Mouse (Mus musculus) C2C12 (cell line): ENCODE data around the gene Atg2b.

ENCODE experiments used
- CTCF ChIP-seq: IDR thresholded peaks from one replicate; pipeline ENCODE4 v1.5.1; 2011; ENCODE audit not compliant: control insufficient read depth, insufficient read depth, insufficient read length
- USF1 ChIP-seq: IDR thresholded peaks from one replicate; pipeline ENCODE4 v1.6.1; 2011; ENCODE audit warnings: low read depth, mild to moderate bottlenecking, control low read depth, moderate library complexity

DNA sequence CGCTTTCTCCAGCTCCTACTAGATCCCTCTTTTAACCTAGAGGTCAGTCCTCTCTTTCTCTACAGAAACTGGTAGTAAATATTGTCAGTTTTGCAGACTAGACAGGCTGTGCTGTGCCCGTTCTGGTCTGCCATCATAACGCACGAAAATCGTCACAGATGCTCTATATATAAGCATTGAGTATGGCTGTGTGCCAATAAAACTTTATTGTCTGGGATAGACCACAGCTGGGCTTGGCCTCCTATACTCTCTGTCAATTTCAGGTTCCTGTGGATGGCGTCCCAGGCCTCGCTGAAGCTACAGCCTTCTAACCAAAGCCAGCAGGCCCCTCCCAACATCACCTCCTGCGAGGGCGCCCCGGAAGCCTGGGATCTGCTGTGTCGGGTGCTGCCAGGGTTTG lies 81.1 kb downstream of the Atg2b start:
- TF ChIP-seq CTCF (no peak), USF1 (no peak)
